Mouse (Mus musculus) embryonic facial prominence, embryonic 11.5 days (tissue): ENCODE data around the gene Igsf3. TPM values are rescaled to one million over a fixed set of nuclear protein-coding genes. Genes with fewer than 3 reads are reported as not detected.

Experiments
- polyA plus RNA-seq: library from polyadenylated mRNA; unstranded; fragments of >200 nt; fragmentation: Nextera tagmentation; extraction: Ambion mirVana; gene quantifications from 2 replicates; pipeline ENCODE4 v1.2.1, GENCODE M21; 2014

Igsf3 gene
- polyA plus RNA-seq, 1 experiment from 2014 or later = 40.6 TPM

Other genes starting within 250 kb of the Igsf3 start
- 0.53 TPM in 1 of 2 replicates, not detected in the other for gene Cd2, start 89.1 kb upstream of the Igsf3 start, polyA plus RNA-seq
- 87.9 and 89.5 TPM in 2 replicates for gene Atp1a1, start 227.6 kb downstream of the Igsf3 start, polyA plus RNA-seq